Mouse (Mus musculus): ENCODE measurements around the gene Marf1.
"Not testable (repeated sequence)": the region's sequence is repeated elsewhere in the genome, so short reads cannot be mapped to it uniquely, and the experiment has no call there.

Marf1 gene

DNA sequence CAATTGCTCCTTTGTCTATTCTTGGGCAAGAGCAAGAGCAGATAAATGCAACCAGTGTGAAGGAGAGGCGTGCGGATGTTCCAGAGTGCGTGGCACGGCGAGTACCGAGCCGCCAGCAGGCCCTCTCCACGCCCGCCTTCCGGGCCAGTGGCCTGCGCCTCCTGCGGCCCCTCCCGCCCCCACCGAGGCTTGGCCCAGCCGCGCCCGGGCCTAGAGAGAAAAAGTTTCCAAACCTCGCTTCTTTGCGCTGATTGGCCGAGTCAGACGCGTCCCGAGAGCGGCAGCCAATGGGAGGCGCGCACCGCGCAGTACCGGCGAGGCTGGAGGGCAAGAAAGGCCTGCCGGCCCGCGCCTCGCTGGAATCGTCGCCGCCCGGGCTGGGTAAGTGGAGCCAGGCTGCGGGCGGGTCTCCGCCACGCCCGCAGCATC is at the start of gene Marf1, which contains the start of gene Nde1:
Gene Marf1 (minus strand): TSS at position 364 of the 429 bp plus-strand sequence.
Gene Nde1 (plus strand): TSS at position 288 of the 429 bp plus-strand sequence.
- peak; percentile 94 for DNase-seq (ENCODE audit: low spot score)

DNA sequence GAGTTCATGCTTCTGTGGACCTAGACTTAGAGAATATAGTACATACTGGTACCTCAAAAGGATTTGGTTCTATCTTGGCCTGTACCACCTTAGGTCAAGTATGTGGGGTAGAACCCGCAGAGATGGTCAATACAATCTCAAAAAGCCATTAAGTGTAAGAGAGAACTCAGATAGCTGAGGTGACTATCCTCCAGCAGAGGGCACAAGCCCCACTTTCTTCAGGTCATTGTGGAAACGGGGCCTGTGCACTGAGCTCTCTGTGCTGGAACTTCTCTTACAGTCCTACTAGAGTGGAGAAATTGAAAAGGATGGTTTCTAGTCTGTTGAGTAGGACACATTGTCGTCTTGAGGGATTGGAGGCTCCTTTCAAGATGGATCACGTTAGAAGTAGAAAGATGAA is 35.6 kb upstream of the Marf1 start:
- DNase-seq (ENCODE audit: low spot score) = no peak

GRCm38 (mm10) chr16:14195427-14195826 is 32.3 kb upstream of the Marf1 start:
- no peak for DNase-seq (ENCODE audit: low spot score)

DNA sequence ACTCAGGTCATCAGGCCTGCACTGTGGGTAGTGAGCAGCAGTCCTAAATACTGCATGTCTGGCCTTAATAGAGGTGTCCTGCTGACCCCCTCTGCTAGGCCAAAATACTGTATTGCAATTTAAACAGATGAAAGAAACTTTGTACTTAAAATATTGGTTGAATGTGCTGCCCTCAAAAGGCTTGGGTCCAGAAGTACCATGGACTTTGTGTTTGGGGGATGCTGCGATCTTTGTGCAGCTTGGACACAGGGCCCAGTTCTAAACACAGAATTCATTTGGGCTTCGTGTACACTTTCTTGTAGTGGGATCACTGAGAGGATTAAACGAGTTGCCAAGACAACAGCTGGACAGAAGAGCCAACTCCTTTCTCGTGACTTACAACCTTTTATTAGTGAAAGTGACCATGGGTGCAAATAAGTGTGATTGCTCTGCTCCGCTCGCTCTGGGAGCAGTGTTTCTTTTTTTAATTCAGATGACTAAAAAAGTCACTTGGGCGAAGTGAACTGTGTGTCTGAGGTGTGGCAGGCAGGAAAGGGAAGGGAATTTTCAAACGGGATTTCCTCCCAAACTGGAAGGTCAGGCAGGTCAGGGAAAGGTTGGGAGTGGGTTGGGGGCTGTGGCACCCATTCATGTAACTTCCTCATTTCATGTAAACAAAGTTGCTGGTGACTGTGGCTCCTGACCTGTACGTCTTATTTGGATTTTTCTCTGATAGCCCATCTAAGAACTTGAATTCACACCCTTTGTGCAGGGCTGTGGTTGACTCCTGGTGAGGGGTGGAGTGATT is 31.2 kb upstream of the Marf1 start:
- no peak for DNase-seq (ENCODE audit: low spot score)

DNA sequence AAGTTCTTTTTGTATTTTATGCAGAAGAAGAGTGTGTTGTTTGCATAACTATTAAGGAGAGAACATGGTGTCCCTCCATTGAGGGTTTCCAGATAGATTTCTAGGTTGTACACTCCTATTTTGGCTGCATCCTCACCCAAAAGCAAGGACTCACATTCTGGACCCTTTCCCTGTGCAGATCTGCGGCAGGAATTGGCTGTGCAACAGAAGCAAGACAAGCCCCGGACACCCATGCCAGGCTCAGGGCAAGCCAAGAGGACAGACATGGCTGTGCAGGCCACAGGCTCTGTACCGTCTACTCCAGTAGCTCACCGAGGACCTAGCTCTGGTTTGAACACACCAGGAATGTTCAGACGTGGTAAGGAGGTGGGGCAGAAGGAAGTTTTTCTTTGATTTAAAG is 22.4 kb upstream of the Marf1 start:
- no peak for DNase-seq (ENCODE audit: low spot score)

GRCm38 (mm10) chr16:14183856-14184255 is 20.7 kb upstream of the Marf1 start:
- DNase-seq (ENCODE audit: low spot score) = no peak

- no peak for DNase-seq (ENCODE audit: low spot score)
These were observed 19.2 kb upstream of the Marf1 start for GRCm38 (mm10) chr16:14182360-14182759.

GRCm38 (mm10) chr16:14180163-14180733 is 17.1 kb upstream of the Marf1 start:
- DNase-seq (ENCODE audit: low spot score) = no peak

DNA sequence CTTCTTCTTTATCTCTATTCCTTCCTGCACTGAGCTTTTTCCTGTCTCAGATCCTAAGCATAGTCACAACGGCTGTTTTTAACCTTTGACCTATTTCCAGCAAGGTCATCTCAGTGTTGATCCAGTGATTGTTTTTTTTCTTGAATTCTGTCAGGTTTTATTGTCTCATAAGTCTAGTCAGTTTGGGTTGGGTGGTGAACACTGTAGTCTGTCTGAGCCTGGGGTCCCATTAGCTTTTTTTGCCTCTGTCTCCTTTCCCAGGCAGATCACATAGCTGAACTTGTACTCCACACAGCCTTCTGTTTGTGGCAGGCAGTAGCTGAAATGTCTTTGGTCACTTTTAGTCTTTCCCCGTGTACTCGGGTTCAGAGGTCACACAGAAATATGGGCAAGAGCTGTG is 14.9 kb upstream of the Marf1 start:
- peak; percentile 72 for DNase-seq (ENCODE audit: low spot score)

DNA sequence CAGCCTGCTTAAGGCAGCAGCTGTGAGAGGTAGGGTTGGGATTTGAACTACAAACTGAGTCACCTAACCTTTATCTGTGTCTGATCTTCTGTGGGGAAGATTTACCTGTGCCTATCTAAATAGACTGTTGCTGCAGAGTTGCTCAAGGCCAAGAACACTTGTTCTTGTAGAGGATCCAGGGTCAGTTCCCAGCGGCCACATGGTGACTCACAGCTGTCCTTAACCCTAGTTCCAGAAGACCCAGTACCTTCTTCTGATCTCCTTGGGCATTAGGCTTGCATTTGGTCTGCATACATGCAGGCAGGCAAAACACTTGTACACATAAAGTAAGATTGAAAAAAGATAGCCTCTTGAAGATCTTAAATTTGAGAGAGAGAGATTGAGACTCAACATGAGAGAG is 6.6 kb upstream of the Marf1 start:
- no peak for DNase-seq (ENCODE audit: low spot score)

DNA sequence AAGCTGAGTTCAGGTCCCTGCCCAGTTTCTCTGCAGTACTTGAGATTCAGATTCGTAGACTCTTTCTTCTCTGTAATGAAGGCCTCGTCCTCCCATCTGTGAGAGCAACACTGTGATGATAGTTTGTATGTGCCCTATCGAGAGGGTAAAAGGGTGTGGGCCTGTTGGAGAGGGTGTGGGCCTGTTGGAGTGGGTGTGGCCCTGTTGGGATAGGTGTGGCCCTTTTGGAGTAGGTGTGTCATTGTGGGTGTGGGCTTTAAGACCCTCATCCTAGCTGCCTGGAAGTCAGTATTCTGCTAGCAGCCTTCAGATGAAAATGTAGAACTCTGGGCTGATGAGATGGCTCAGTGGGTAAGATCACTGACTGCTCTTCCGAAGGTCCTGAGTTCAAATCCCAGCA is 3.3 kb upstream of the Marf1 start:
- no peak for DNase-seq (ENCODE audit: low spot score)

GRCm38 (mm10) chr16:14163731-14164130 is 580 bp upstream of the Marf1 start:
- DNase-seq (ENCODE audit: low spot score) = no peak

GRCm38 (mm10) chr16:14160941-14161340 is 2.2 kb downstream of the Marf1 start:
- DNase-seq (ENCODE audit: low spot score) = no peak

DNA sequence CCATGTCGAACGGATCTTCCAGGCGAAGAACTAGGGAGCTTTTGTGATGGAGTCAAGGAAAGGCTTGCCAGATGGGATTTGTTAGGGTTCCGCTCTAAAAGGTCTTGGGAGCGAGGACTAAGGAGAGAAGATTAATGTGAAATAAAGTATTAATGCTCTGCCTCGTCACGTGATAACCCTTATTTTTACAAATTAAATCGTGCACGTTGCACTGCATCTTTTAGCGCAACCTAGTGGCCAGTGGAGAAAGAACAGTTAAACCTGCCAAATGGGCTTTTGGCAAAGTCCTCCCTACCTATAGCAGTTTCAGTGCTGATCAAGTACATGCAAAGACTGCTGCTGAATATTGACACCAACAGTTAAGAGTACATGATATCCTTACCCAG is 3.4 kb downstream of the Marf1 start:
- no peak for DNase-seq (ENCODE audit: low spot score)

GRCm38 (mm10) chr16:14158936-14159745 is 4.0 kb downstream of the Marf1 start:
- DNase-seq (ENCODE audit: low spot score) = peak; percentile 100

- DNase-seq (ENCODE audit: low spot score) = no peak
These were observed 4.6 kb downstream of the Marf1 start for GRCm38 (mm10) chr16:14158536-14158935.

GRCm38 (mm10) chr16:14156312-14156711 is 6.8 kb downstream of the Marf1 start:
- no peak for DNase-seq (ENCODE audit: low spot score)

DNA sequence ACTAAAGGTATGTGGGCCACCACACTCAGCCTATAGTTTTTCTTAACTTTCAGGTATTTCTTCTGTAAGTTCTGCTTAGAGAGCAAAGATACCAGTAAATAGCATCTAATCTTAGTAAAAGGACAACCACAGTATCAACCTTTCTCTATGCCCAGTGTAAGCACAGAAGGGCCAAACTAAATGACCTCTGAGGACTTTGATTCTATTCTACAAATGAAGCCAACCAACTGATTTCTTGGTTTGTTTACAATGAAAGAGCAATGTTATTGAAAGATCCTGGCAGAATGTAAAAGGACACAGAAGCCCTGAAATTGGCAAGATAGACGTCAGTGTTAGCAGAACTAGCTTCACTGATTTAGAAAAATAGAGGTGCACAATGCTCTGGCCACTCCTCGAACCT is 7.5 kb downstream of the Marf1 start:
- DNase-seq (ENCODE audit: low spot score) = not testable (repeated sequence)

- no peak for DNase-seq (ENCODE audit: low spot score)
These were observed 11.4 kb downstream of the Marf1 start for GRCm38 (mm10) chr16:14151718-14152117.

- no peak for DNase-seq (ENCODE audit: low spot score)
These were observed 15.4 kb downstream of the Marf1 start for GRCm38 (mm10) chr16:14147712-14148111.

- no peak for DNase-seq (ENCODE audit: low spot score)
These were observed 19.9 kb downstream of the Marf1 start for GRCm38 (mm10) chr16:14143298-14143697.

DNA sequence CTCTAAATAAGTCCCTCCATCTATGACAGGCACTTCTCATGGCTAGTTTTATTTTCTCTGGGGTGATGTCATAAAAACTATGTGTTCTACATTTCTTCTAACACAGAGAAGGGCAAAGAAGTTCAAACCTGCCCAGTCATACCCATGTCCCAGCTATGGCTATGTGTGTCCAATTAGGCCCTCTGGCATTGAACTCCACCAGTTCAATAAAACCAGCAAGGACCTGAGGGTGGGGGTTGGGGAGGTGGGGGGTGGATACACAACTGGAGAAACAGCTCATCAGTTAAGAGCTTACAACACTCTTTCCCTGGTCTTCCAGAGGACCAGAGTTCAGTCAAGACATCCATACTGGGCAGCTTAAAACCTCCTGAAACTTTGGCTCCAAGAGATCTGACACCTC is 24.0 kb downstream of the Marf1 start:
- no peak for DNase-seq (ENCODE audit: low spot score)

All from yolk sac, embryonic 10.5 days (tissue).